Mouse (Mus musculus): ENCODE measurements around the gene Zfp626. TPM values are rescaled to one million over a fixed set of nuclear protein-coding genes. Genes with fewer than 3 reads are reported as not detected.

Zfp626 gene
- total and polyA plus RNA-seq, 3 experiments = 3.2 to 4.0 TPM; not detected in 1

DNA sequence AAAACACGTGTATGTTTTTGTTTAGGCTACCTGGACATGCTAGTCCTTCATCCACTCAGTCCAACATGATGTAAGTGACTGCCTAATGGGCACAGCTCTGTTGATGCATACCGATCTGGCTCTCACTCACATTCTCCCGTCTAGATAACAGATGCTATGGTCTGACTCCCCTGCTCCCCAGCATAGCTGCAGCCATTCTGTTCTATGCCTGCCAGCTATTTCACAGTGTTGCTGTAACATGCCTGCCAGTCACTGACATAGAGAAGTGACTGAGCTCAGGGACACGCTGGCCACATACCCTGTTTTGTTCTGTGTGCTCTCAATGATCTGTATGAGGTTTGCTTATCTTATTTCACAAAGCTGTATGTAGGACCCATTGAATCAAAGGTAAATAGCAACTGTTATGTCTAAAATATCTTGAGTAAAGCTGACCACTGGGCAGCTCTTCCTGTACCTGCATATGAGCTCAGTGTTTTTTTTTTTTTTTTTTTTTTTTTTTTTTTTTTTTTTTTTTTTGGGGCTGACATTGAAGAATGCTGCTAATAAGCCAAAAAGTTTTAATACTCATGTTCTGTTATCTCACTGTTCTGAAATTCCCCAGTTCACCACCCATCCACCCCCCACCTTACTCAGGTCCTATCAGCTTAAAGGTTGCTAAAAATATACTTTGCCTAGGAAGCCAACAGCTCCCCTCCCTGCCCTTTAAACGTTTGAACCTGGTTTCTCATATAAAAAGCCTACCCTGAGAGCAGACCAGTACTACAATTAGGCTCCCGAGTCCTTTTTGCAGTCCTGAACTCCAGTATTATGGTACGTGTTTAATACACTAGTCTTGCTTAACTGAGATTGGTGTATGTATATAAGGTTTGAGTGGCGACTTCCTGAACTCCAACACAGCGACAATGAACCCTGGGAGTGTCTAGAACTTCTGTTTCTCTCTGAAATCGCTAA lies 52.6 kb downstream of the Zfp626 start (continued):
- TF ChIP-seq BHLHE40 (IDR thresholded peaks at IDR 0.05; ENCODE audit: borderline replicate concordance, low read depth, low read length) (no peak), MAFK (IDR thresholded peaks at IDR 0.05; ENCODE audit: borderline replicate concordance, low read depth, low read length) (no peak), TAL1 (IDR thresholded peaks at IDR 0.05; ENCODE audit: low read length) (no peak), KAT2A (conservative IDR thresholded peaks at IDR 0.05; ENCODE audit: low read depth, low read length) (no peak)

DNA sequence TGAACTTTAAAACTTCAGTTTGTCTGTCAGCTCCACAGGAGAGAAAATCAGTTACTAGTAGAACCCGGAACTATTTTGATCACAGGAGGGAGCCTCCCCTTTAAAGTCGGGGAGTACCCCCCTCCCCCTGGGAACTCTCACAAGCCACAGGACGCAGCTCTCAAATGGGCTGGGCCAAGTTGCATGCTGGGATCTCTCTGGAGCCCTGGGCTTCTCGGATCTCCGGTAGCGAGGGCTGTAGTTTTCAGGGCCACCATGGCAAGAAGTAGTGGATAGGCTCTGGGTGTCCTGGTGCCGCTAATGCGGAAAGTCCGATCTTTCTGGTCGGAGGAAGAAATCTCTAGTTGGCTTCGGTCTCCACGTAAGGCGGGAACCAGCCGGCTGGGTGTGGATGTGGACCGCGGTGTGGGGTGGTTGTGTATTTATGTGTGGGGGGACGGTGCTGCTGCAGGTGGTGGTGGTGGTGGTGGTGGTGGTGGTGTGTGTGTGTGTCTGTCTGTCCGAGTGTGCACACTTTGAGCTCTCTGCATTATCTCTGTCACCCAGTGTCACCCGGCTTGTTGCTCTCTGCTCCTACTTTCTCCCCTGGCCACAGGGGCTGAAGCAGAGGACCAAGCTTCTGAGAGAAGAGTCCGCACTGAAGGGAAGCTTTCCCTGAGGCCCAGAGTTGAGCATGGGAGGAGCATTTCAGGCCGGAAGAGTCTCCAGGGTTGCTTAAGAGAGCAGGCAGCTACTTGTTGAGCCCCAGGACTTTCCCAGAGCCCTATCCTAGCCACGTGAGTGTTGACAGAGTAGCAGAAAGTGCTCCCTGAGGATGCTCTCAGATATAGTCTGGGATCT lies 53.6 kb downstream of the Zfp626 start:
- Histone ChIP-seq H3K9me3 (replicated peaks; ENCODE audit: insufficient read depth, low read length) (no peaks in the 10 kb centered on the region), H3K79me2 (ENCODE audit: control insufficient read depth, insufficient read depth, low read length, poor library complexity) (peaks cover 11% of the 10 kb centered on the region), H3K9ac (ENCODE audit: control insufficient read depth, low read depth, low read length, poor library complexity, severe bottlenecking) (peak overlapping the region; percentile 82), H3K27me3 (ENCODE audit: control insufficient read depth in 1 of 2, insufficient read depth in 2 of 2, low read length in 2 of 2) (no peaks in the 10 kb centered on the region), H3K4me3 (ENCODE audit: control insufficient read depth in 1 of 2, insufficient read depth in 1 of 2, low read depth in 2 of 2, low read length in 2 of 2) (peak overlapping the region; percentile 82 to 85), H3K36me3 (ENCODE audit: control insufficient read depth in 1 of 2, insufficient read depth in 2 of 2, low read length in 2 of 2) (peaks cover 0 to 4% of the 10 kb centered on the region in 2 experiments; a peak in 3 of 4 replicates), H3K4me1 (ENCODE audit: control insufficient read depth in 1 of 2, insufficient read depth in 2 of 2, low read length in 2 of 2) (peaks cover 5 to 9% of the 10 kb centered on the region in 2 experiments), H3K27ac (ENCODE audit: control insufficient read depth, low read depth, low read length) (peak overlapping the region; percentile 98)
- DNase-seq (ENCODE audit: low read depth, low spot score) = peak; percentile 94
- TF ChIP-seq USF1 (IDR thresholded peaks at IDR 0.05; ENCODE audit: low read depth, low read length) = 0 out of 2 replicates have a peak, but pooled peaks have one; percentile 9
- TF ChIP-seq CTCF (IDR thresholded peaks at IDR 0.05 in 2 of 3, conservative IDR thresholded peaks at IDR 0.05 in 1 of 3; ENCODE audit: control insufficient read depth in 1 of 3, insufficient read depth in 1 of 3, low read depth in 2 of 3, low read length in 3 of 3, poor library complexity in 1 of 3, severe bottlenecking in 1 of 3) = no peak
- no peak for TF ChIP-seq JUND (IDR thresholded peaks at IDR 0.05; ENCODE audit: low read depth, low read length)
- peak; percentile 80 for TF ChIP-seq NELFE (IDR thresholded peaks at IDR 0.05; ENCODE audit: low read depth, low read length)
- 0 out of 2 replicates have a peak, but pooled peaks have one; percentile 7 for TF ChIP-seq CHD1 (IDR thresholded peaks at IDR 0.05; ENCODE audit: low read depth, low read length)
- 0 out of 2 replicates have a peak, but pooled peaks have one; percentile 14 for TF ChIP-seq MYC (IDR thresholded peaks at IDR 0.05; ENCODE audit: low read depth, low read length)
- no peak; the same call in 1 of the 2 replicates for TF ChIP-seq KAT2A (conservative IDR thresholded peaks at IDR 0.05; ENCODE audit: low read depth, low read length)
- peak; percentile 64 for TF ChIP-seq TCF12 (IDR thresholded peaks at IDR 0.05; ENCODE audit: low read depth, low read length)
- TF ChIP-seq SMC3 (IDR thresholded peaks at IDR 0.05; ENCODE audit: low read depth, low read length) = no peak
- TF ChIP-seq MYB (IDR thresholded peaks at IDR 0.05; ENCODE audit: low read depth, low read length) = peak; percentile 73
- TF ChIP-seq POLR2A (IDR thresholded peaks at IDR 0.05; ENCODE audit: control insufficient read depth in 1 of 2, insufficient read depth in 1 of 2, low read depth in 1 of 2, low read length in 2 of 2, poor library complexity in 1 of 2) = peak; percentile 66 to 89; a peak in 3 of 4 replicates
- TF ChIP-seq HCFC1 (IDR thresholded peaks at IDR 0.05; ENCODE audit: low read depth, low read length) = peak; percentile 81
- peak; percentile 65; the same call in 1 of the 2 replicates for TF ChIP-seq POLR2AphosphoS2 (IDR thresholded peaks at IDR 0.05; ENCODE audit: low read length)
- TF ChIP-seq BHLHE40 (IDR thresholded peaks at IDR 0.05; ENCODE audit: borderline replicate concordance, low read depth, low read length) = no peak
- TF ChIP-seq MAFK (IDR thresholded peaks at IDR 0.05; ENCODE audit: borderline replicate concordance, low read depth, low read length) = no peak
- TF ChIP-seq NRF1 (IDR thresholded peaks at IDR 0.05; ENCODE audit: insufficient read depth, low read depth, low read length, poor library complexity, severe bottlenecking) = 0 out of 2 replicates have a peak, but pooled peaks have one; percentile 19
- TF ChIP-seq RAD21 (IDR thresholded peaks at IDR 0.05; ENCODE audit: low read depth, low read length) = no peak
- no peak for TF ChIP-seq CHD2 (IDR thresholded peaks at IDR 0.05; ENCODE audit: low read length)
- TF ChIP-seq MXI1 (IDR thresholded peaks at IDR 0.05; ENCODE audit: low read depth, low read length) = peak; percentile 58
- TF ChIP-seq ZMIZ1 (IDR thresholded peaks at IDR 0.05; ENCODE audit: low read depth, low read length) = peak; percentile 55
- TF ChIP-seq SIN3A (IDR thresholded peaks at IDR 0.05; ENCODE audit: low read length) = peak; percentile 90
- no peak for TF ChIP-seq MEF2A (IDR thresholded peaks at IDR 0.05; ENCODE audit: extremely low read depth, insufficient replicate concordance, low read depth, low read length, poor library complexity, severe bottlenecking)
- no peak for TF ChIP-seq ZKSCAN1 (IDR thresholded peaks at IDR 0.05; ENCODE audit: low read depth, low read length)
- peak; percentile 95 for TF ChIP-seq MAZ (IDR thresholded peaks at IDR 0.05; ENCODE audit: low read depth, low read length)
- 0 out of 2 replicates have a peak, but pooled peaks have one; percentile 77 for TF ChIP-seq UBTF (IDR thresholded peaks at IDR 0.05; ENCODE audit: borderline replicate concordance, insufficient read depth, low read depth, low read length)
- TF ChIP-seq POLR2AphosphoS5 (IDR thresholded peaks at IDR 0.05; ENCODE audit: borderline replicate concordance, low read depth, low read length) = no peak
- peak; percentile 62; the same call in 1 of the 2 replicates for TF ChIP-seq MAX (IDR thresholded peaks at IDR 0.05; ENCODE audit: low read length)
- peak in 1 of 2 experiments; percentile 26; a peak in 2 of 4 replicates for TF ChIP-seq EP300 (IDR thresholded peaks at IDR 0.05; ENCODE audit: low read depth in 1 of 2, low read length in 2 of 2)

Measured in MEL (cell line).